Mouse (Mus musculus): ENCODE results near the gene Zfp668. TPM values are rescaled to one million over a fixed set of nuclear protein-coding genes. Genes with fewer than 3 reads are reported as not detected.
A peak's percentile ranks its signal among the peaks of the same experiment; 100 is the strongest.

Zfp668 gene
- 9.4 and 18.0 TPM in 2 replicates for polyA plus RNA-seq (2012; ENCODE audit: insufficient read depth, low replicate concordance)

- TF ChIP-seq GATA1 (IDR thresholded peaks at IDR 0.05; ENCODE audit: borderline replicate concordance, low read length) = no peak
- peak; percentile 85; the same call in 1 of the 2 replicates for TF ChIP-seq FLI1 (IDR thresholded peaks at IDR 0.05; ENCODE audit: low read length)
- H3K36me3 ChIP-seq (replicated peaks; ENCODE audit: low read length) = peaks cover 56% of the 10 kb centered on the region
These were observed at the start of gene Zfp668 for GRCm38 (mm10) chr7:127876467-127877348. Gene Zfp668, minus strand, starts transcription at chr7:127876828.

GRCm38 (mm10) chr7:127926066-127926465 is 49.4 kb upstream of the Zfp668 start:
- Histone ChIP-seq H3K4me3 (replicated peaks) (no peak overlapping the region), H3K36me3 (replicated peaks; ENCODE audit: low read length) (peaks cover 64% of the 10 kb centered on the region), H3K9me3 (no peaks in the 10 kb centered on the region), H3K27me3 (replicated peaks) (peaks cover 8% of the 10 kb centered on the region), H3K4me1 (peaks cover 45% of the 10 kb centered on the region)
- no peak for TF ChIP-seq FLI1 (IDR thresholded peaks at IDR 0.05; ENCODE audit: low read length)
- TF ChIP-seq GATA1 (IDR thresholded peaks at IDR 0.05; ENCODE audit: borderline replicate concordance, low read length) = no peak

More at GRCm38 (mm10) chr7:127876467-127877348, at the start of gene Zfp668:
- peaks cover 35% of the 10 kb centered on the region for H3K9me3 ChIP-seq
- H3K27me3 ChIP-seq (replicated peaks) = no peaks in the 10 kb centered on the region
- peak within 1 kb of the TSS; percentile 99 for H3K4me3 ChIP-seq (replicated peaks)
- H3K4me1 ChIP-seq = peaks cover 67% of the 10 kb centered on the region

DNA sequence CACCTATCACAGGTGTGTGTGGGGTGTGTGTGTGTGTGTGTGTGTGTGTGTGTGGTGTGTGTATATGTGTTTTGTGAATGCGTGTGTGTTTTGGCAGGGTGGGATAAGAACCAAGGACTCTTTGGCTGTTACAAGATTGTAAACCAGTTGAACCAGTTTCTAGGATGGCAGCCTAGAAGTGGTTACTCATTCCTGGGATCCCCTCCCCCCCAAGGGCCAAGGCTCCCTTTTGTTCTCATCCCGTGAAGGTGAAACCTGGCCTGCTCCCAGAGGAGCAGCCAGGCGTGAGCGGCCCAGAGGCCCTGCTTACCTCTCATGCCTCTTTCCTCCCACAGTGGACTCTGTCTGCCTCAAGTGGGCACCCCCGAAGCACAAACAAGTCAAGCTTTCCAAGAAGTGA is 48.6 kb upstream of the Zfp668 start:
- Histone ChIP-seq H3K4me1 (peaks cover 45% of the 10 kb centered on the region), H3K36me3 (replicated peaks; ENCODE audit: low read length) (peaks cover 72% of the 10 kb centered on the region)

GRCm38 (mm10) chr7:127923714-127924113 is 47.1 kb upstream of the Zfp668 start:
- Histone ChIP-seq H3K4me3 (replicated peaks) (no peak overlapping the region), H3K9me3 (no peaks in the 10 kb centered on the region), H3K27me3 (replicated peaks) (no peaks in the 10 kb centered on the region), H3K4me1 (peaks cover 33% of the 10 kb centered on the region), H3K36me3 (replicated peaks; ENCODE audit: low read length) (peaks cover 82% of the 10 kb centered on the region)
- no peak for TF ChIP-seq FLI1 (IDR thresholded peaks at IDR 0.05; ENCODE audit: low read length)
- no peak for TF ChIP-seq GATA1 (IDR thresholded peaks at IDR 0.05; ENCODE audit: borderline replicate concordance, low read length)

More for the DNA sequence above, 48.6 kb upstream of the Zfp668 start:
- TF ChIP-seq FLI1 (IDR thresholded peaks at IDR 0.05; ENCODE audit: low read length) (no peak), GATA1 (IDR thresholded peaks at IDR 0.05; ENCODE audit: borderline replicate concordance, low read length) (no peak)
- Histone ChIP-seq H3K4me3 (replicated peaks) (no peak overlapping the region), H3K27me3 (replicated peaks) (peaks cover 8% of the 10 kb centered on the region), H3K9me3 (no peaks in the 10 kb centered on the region)

GRCm38 (mm10) chr7:127922451-127923275 is 46.0 kb upstream of the Zfp668 start:
- Histone ChIP-seq H3K4me3 (replicated peaks) (no peak overlapping the region), H3K36me3 (replicated peaks; ENCODE audit: low read length) (peaks cover 89% of the 10 kb centered on the region), H3K27me3 (replicated peaks) (no peaks in the 10 kb centered on the region), H3K4me1 (peaks cover 26% of the 10 kb centered on the region), H3K9me3 (no peaks in the 10 kb centered on the region)
- no peak for TF ChIP-seq FLI1 (IDR thresholded peaks at IDR 0.05; ENCODE audit: low read length)

- H3K36me3 ChIP-seq (replicated peaks; ENCODE audit: low read length) = peaks cover 88% of the 10 kb centered on the region
- TF ChIP-seq FLI1 (IDR thresholded peaks at IDR 0.05; ENCODE audit: low read length) (no peak), GATA1 (IDR thresholded peaks at IDR 0.05; ENCODE audit: borderline replicate concordance, low read length) (no peak)
- H3K27me3 ChIP-seq (replicated peaks) = no peaks in the 10 kb centered on the region
- no peak overlapping the region for H3K4me3 ChIP-seq (replicated peaks)
- H3K4me1 ChIP-seq = peaks cover 21% of the 10 kb centered on the region
- H3K9me3 ChIP-seq = no peaks in the 10 kb centered on the region
These were observed 44.9 kb upstream of the Zfp668 start for GRCm38 (mm10) chr7:127921516-127921915.

GRCm38 (mm10) chr7:127919290-127919689 is 42.7 kb upstream of the Zfp668 start:
- TF ChIP-seq FLI1 (IDR thresholded peaks at IDR 0.05; ENCODE audit: low read length) (no peak), GATA1 (IDR thresholded peaks at IDR 0.05; ENCODE audit: borderline replicate concordance, low read length) (no peak)
- Histone ChIP-seq H3K9me3 (no peaks in the 10 kb centered on the region), H3K36me3 (replicated peaks; ENCODE audit: low read length) (peaks cover 86% of the 10 kb centered on the region), H3K27me3 (replicated peaks) (no peaks in the 10 kb centered on the region), H3K4me1 (peaks cover 29% of the 10 kb centered on the region), H3K4me3 (replicated peaks) (no peak overlapping the region)

DNA sequence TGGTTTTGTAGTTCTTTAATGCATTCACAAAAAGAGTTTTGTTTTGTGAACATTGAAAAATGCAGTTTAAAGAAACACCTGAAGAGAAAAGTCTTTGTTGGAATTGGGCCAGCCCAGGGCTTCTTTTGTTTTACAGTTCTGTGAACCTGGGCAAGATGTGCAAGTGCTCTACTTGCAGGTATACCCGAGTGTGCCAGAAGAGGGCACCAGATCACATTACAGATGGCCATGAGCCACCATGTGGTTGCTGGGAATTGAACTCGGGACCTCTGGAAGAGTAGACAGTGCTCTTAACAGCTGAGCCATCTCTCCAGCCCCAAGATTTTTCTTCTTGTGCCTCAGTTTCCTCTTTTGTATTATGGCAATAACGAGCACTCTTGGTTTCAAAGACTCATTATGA is 41.6 kb upstream of the Zfp668 start:
- Histone ChIP-seq H3K36me3 (replicated peaks; ENCODE audit: low read length) (peaks cover 75% of the 10 kb centered on the region), H3K4me3 (replicated peaks) (no peak overlapping the region), H3K27me3 (replicated peaks) (no peaks in the 10 kb centered on the region), H3K4me1 (peaks cover 33% of the 10 kb centered on the region), H3K9me3 (no peaks in the 10 kb centered on the region)
- TF ChIP-seq FLI1 (IDR thresholded peaks at IDR 0.05; ENCODE audit: low read length) (no peak), GATA1 (IDR thresholded peaks at IDR 0.05; ENCODE audit: borderline replicate concordance, low read length) (no peak)

GRCm38 (mm10) chr7:127915293-127915692 is 38.7 kb upstream of the Zfp668 start:
- Histone ChIP-seq H3K27me3 (replicated peaks) (no peaks in the 10 kb centered on the region), H3K36me3 (replicated peaks; ENCODE audit: low read length) (peaks cover 52% of the 10 kb centered on the region), H3K9me3 (no peaks in the 10 kb centered on the region), H3K4me3 (replicated peaks) (no peak overlapping the region), H3K4me1 (peaks cover 25% of the 10 kb centered on the region)
- no peak for TF ChIP-seq FLI1 (IDR thresholded peaks at IDR 0.05; ENCODE audit: low read length)
- TF ChIP-seq GATA1 (IDR thresholded peaks at IDR 0.05; ENCODE audit: borderline replicate concordance, low read length) = no peak
